Mouse (Mus musculus) limb, embryonic 14.5 days (tissue): ENCODE measurements at regions not wholly inside any gene's neighbourhood (a gene's known extent, or its start where the extent isn't known, plus 50 kb on each side); places are given as distances from the start of the nearest gene placed in this dataset.
A peak's percentile ranks its signal among the peaks of the same experiment; 100 is the strongest.

Experiments used
- ATAC-seq: fragments of 200-750 bp; cut with Nextera tagmentation; 2 replicates; pipeline ENCODE4 v1.8.0; 2017; ENCODE audit warnings: low read depth, moderate number of reproducible peaks, moderate TSS enrichment; ENCODE audit not compliant: low FRiP score
- DNase-seq: peaks from one replicate; pipeline ENCODE4 v3.0.0-alpha.2; 2015; ENCODE audit warnings: low spot score
- H3K27ac ChIP-seq: fragments of 300-500 bp; sonication (generic); replicated peaks from 2 replicates; pipeline ENCODE4 v1.5.1; 2014; ENCODE audit warnings: low read depth, mild to moderate bottlenecking, low read length, moderate library complexity, mixed read lengths
- H3K27me3 ChIP-seq: fragments of 300-500 bp; sonication (generic); 2 replicates; pipeline ENCODE4 v1.6.1; 2014; ENCODE audit warnings: low read length, mixed read lengths; ENCODE audit not compliant: control insufficient read depth, insufficient read depth
- H3K36me3 ChIP-seq: fragments of 300-500 bp; sonication (generic); 2 replicates; pipeline ENCODE4 v1.6.1; 2014; ENCODE audit warnings: mild to moderate bottlenecking, low read length, moderate library complexity, mixed read lengths; ENCODE audit not compliant: control insufficient read depth, insufficient read depth
- H3K4me1 ChIP-seq: fragments of 300-500 bp; sonication (generic); 2 replicates; pipeline ENCODE4 v1.6.1; 2014; ENCODE audit warnings: antibody characterized with exemption, low read length, mixed read lengths; ENCODE audit not compliant: control insufficient read depth, insufficient read depth
- H3K4me2 ChIP-seq: fragments of 300-500 bp; sonication (generic); replicated peaks from 2 replicates; pipeline ENCODE4 v1.6.1; 2014; ENCODE audit warnings: low read depth, mild to moderate bottlenecking, low read length, moderate library complexity; ENCODE audit not compliant: severe bottlenecking
- H3K4me3 ChIP-seq: fragments of 300-500 bp; sonication (generic); replicated peaks from 2 replicates; pipeline ENCODE4 v1.5.1; 2014; ENCODE audit warnings: low read length
- H3K9ac ChIP-seq: fragments of 300-500 bp; sonication (generic); 2 replicates; pipeline ENCODE4 v1.6.1; 2014; ENCODE audit warnings: mild to moderate bottlenecking, low read depth, low read length, moderate library complexity; ENCODE audit not compliant: severe bottlenecking
- H3K9me3 ChIP-seq: fragments of 300-500 bp; sonication (generic); 2 replicates; pipeline ENCODE4 v1.6.1; 2016; ENCODE audit warnings: low read length; ENCODE audit not compliant: control insufficient read depth
- POLR2A ChIP-seq: fragments of 200-500 bp; IDR thresholded peaks from 2 replicates; pipeline ENCODE4 v1.8.0; 2012; ENCODE audit warnings: inconsistent platforms, mild to moderate bottlenecking, moderate library complexity, borderline replicate concordance; ENCODE audit not compliant: insufficient read depth, insufficient read length; ENCODE audit errors: extremely low read depth
- WGBS: fragments of 180-500 bp; shearing (Covaris S2); extraction: QIAGEN DNeasy Blood & Tissue Kit; methylation state at CpG from one replicate; pipeline ENCODE4 v1.1.7; 2014; 5-methylcytosine and 5-hydroxymethylcytosine counted together

DNA sequence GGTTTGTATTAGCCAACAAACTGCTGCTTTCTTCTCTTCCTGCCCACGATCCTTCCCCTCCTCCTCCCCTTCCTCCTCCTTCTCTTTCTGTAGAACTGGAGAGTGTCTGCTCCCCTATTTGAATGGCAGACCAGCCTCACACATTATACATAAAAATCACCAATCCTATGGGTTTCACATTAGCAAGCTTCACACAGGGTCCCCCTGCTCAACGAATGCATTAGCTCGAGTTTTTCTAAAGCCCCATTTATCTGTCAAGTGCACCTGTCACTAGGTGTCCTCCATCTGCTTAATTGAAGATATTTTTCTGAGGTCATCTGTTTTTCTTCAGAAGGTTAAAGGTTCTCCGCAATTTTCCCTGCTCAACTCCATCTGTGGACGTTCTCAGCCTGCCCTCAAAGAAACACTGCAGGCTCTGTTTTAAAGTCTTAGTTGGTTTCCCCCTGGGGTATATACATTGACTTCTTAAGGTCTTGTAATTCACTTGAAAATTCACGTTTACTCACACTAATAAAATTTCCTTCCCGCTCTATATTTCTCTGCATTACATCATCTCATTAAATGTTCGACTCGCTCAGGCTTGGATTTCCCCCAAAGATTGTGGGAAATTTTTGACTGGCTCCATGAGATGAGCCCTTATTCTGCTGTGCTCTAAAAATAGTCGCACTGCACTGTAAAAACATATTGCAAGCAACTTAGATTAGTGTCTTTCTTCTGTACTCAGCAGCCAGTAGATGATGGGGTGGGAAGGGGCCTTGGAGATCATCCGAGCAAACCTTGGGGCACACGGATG lies 105.3 kb downstream of the Mex3b start:
- ATAC-seq: peak; percentile 93
- Histone ChIP-seq H3K9ac (no peak overlapping the region), H3K4me1 (peaks cover 18% of the 10 kb centered on the region), H3K27ac (peak overlapping the region; percentile 77), H3K4me2 (peak overlapping the region; percentile 22), H3K27me3 (no peaks in the 10 kb centered on the region), H3K4me3 (no peak overlapping the region), H3K36me3 (no peaks in the 10 kb centered on the region), H3K9me3 (no peaks in the 10 kb centered on the region)
- peak; percentile 88 for DNase-seq
- TF ChIP-seq POLR2A: no peak
- 17% methylated on average over 12 of the region's 12 CpGs for WGBS

DNA sequence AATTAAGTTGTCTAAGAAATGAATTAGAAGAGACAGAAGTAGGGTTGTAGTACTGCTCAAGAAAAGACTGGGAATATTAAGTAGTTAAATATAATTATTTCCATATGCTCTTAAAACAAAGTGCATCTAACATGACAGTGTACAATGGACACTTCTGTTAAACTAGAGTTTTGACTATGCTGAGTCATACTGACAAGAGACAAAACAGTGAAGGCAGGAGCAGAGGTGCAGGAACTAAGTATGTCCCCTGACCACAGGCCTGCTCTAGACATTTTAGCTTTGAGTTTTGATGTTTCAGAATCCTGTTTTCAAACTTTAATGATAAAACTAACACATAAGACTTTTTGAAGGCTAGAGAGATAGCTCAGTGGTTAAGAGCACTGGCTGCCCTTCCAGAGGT lies 123.6 kb downstream of the Mex3b start:
- TF ChIP-seq POLR2A: no peak
- Histone ChIP-seq H3K9me3 (no peaks in the 10 kb centered on the region), H3K4me1 (no peaks in the 10 kb centered on the region), H3K36me3 (no peaks in the 10 kb centered on the region), H3K4me3 (no peak overlapping the region), H3K9ac (no peak overlapping the region), H3K27me3 (no peaks in the 10 kb centered on the region), H3K27ac (no peak overlapping the region), H3K4me2 (no peak overlapping the region)
- DNase-seq (no peak), ATAC-seq (no peak)

GRCm38 (mm10) chr7:82993136-82993535 lies 126.0 kb downstream of the Mex3b start:
- Histone ChIP-seq H3K27me3 (no peaks in the 10 kb centered on the region), H3K4me2 (no peak overlapping the region), H3K9ac (no peak overlapping the region), H3K36me3 (no peaks in the 10 kb centered on the region), H3K27ac (no peak overlapping the region), H3K4me3 (no peak overlapping the region), H3K9me3 (no peaks in the 10 kb centered on the region), H3K4me1 (no peaks in the 10 kb centered on the region)
- ATAC-seq (0 out of 2 replicates have a peak, but pooled peaks have one; percentile 15), DNase-seq (no peak)
- no peak for TF ChIP-seq POLR2A
- 64% methylated on average over 5 of the region's 5 CpGs for WGBS

DNA sequence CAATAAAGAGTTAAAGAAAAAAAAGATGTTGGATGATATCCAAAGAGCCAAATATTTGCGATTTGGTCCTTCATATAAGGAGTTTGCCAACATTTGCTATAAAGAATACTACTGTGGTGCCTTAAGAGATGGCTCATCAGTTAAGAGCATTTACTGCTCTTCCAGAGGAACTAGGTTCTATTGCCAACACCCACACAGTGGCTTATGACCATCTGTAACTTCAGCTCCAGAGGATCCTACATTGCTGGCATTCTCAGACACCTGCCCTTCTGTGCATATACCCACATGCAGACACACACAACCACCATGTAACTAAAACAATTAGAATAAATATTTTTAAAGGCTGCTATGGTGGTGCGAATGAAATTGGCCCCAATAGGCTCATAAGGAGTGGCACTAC lies 131.7 kb downstream of the Mex3b start:
- Histone ChIP-seq H3K27ac (no peak overlapping the region), H3K4me1 (no peaks in the 10 kb centered on the region), H3K4me2 (no peak overlapping the region), H3K9me3 (no peaks in the 10 kb centered on the region), H3K36me3 (no peaks in the 10 kb centered on the region), H3K9ac (no peak overlapping the region), H3K27me3 (no peaks in the 10 kb centered on the region), H3K4me3 (no peak overlapping the region)
- ATAC-seq: no peak
- no peak for TF ChIP-seq POLR2A
- WGBS: 70% methylated on average over 2 of the region's 2 CpGs
- no peak for DNase-seq

DNA sequence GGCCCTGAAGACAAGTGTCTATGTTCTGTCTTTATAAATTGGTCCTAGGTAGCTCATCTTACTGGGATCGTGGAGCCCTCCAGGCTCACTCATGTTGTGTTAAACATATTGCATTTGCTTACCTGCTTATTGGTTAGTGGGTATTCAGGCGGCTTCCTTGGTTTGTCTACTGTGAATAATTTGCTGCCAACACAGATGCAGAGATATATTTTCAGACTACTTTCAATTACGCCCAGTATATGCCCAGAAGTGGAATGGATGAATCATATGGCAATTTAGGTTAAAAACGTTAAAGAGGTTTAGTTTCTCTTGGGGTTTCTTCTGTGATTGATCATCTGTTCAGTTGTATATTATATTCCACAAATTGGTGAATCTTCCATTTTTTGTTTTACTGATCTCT lies 140.4 kb downstream of the Mex3b start:
- DNase-seq (no peak), ATAC-seq (no peak)
- Histone ChIP-seq H3K9me3 (no peaks in the 10 kb centered on the region), H3K27me3 (no peaks in the 10 kb centered on the region), H3K4me2 (no peak overlapping the region), H3K36me3 (no peaks in the 10 kb centered on the region), H3K9ac (no peak overlapping the region), H3K4me3 (no peak overlapping the region), H3K4me1 (no peaks in the 10 kb centered on the region), H3K27ac (no peak overlapping the region)
- WGBS: 88% methylated on average over 4 of the region's 4 CpGs
- TF ChIP-seq POLR2A: no peak
